Mouse (Mus musculus) G1E-ER4 (cell line): ENCODE results near the gene Trpt1. TPM values are rescaled to one million over a fixed set of nuclear protein-coding genes. Genes with fewer than 3 reads are reported as not detected.

Source experiments
- GATA1 ChIP-seq: IDR thresholded peaks from one replicate; pipeline ENCODE4 v1.8.0; 2012; ENCODE audit warnings: low read length, inconsistent platforms
- polyA plus RNA-seq: library from polyadenylated mRNA; stranded (reverse); fragments of >175 nt; gene quantifications from 2 replicates; pipeline ENCODE4 v1.2.3, GENCODE M21; 2012

Gene Trpt1
- polyA plus RNA-seq, 1 experiment = 1.0 TPM

GRCm38 (mm10) chr19:7006892-7007593 is 11.1 kb downstream of the Trpt1 start:
- TF ChIP-seq GATA1 = no peak

- no peak for TF ChIP-seq GATA1
These were observed 16.5 kb downstream of the Trpt1 start for GRCm38 (mm10) chr19:7012426-7012825.

GRCm38 (mm10) chr19:7013984-7014383 is 18.1 kb downstream of the Trpt1 start:
- TF ChIP-seq GATA1 = no peak

- no peak for TF ChIP-seq GATA1
These were observed 18.7 kb downstream of the Trpt1 start for GRCm38 (mm10) chr19:7014481-7015135.

GRCm38 (mm10) chr19:7017541-7018457 is 21.9 kb downstream of the Trpt1 start:
- TF ChIP-seq GATA1 = peak; percentile 94

- TF ChIP-seq GATA1 = no peak
These were observed 22.6 kb downstream of the Trpt1 start for GRCm38 (mm10) chr19:7018546-7018945.

- TF ChIP-seq GATA1 = no peak
These were observed 23.3 kb downstream of the Trpt1 start, which contains the start of gene Fermt3 for GRCm38 (mm10) chr19:7019191-7019590. Gene Fermt3, minus strand, starts transcription at chr19:7019469.

- TF ChIP-seq GATA1 = no peak
These were observed 24.3 kb downstream of the Trpt1 start for GRCm38 (mm10) chr19:7020224-7020641.

GRCm38 (mm10) chr19:7029531-7029930 is 33.6 kb downstream of the Trpt1 start:
- no peak for TF ChIP-seq GATA1

- TF ChIP-seq GATA1 = no peak
These were observed 38.1 kb downstream of the Trpt1 start for GRCm38 (mm10) chr19:7034006-7034405.

GRCm38 (mm10) chr19:7039088-7039720 is 43.3 kb downstream of the Trpt1 start:
- TF ChIP-seq GATA1 = no peak

- no peak for TF ChIP-seq GATA1
These were observed 44.1 kb downstream of the Trpt1 start, which contains the start of gene Stip1 for GRCm38 (mm10) chr19:7039841-7040636. Gene Stip1, minus strand, starts transcription at chr19:7039967.

- no peak for TF ChIP-seq GATA1
These were observed 44.8 kb downstream of the Trpt1 start for GRCm38 (mm10) chr19:7040637-7041130.

GRCm38 (mm10) chr19:7041171-7041570 is 45.2 kb downstream of the Trpt1 start:
- no peak for TF ChIP-seq GATA1
